Mouse (Mus musculus) hindbrain, embryonic 11.5 days (tissue): ENCODE measurements around the gene Iqcd. TPM values are rescaled to one million over a fixed set of nuclear protein-coding genes. Genes with fewer than 3 reads are reported as not detected.

Experiments
- ATAC-seq: fragments of 200-750 bp; cut with Nextera tagmentation; 2 replicates; pipeline ENCODE4 v1.8.0; 2017; ENCODE audit warnings: mild to moderate bottlenecking, moderate TSS enrichment, moderate library complexity; ENCODE audit not compliant: low FRiP score
- DNase-seq: peaks from one replicate; pipeline ENCODE4 v3.0.0-alpha.2; 2015; ENCODE audit warnings: low spot score
- H3K27ac ChIP-seq: fragments of 300-500 bp; sonication (generic); 2 replicates; pipeline ENCODE4 v1.5.1; 2014; ENCODE audit warnings: mild to moderate bottlenecking, low read depth, low read length
- H3K27me3 ChIP-seq: fragments of 300-500 bp; sonication (generic); 2 replicates; pipeline ENCODE4 v1.6.1; 2014; ENCODE audit warnings: mild to moderate bottlenecking, low read length, moderate library complexity, mixed read lengths; ENCODE audit not compliant: control insufficient read depth, insufficient read depth
- H3K36me3 ChIP-seq: fragments of 300-500 bp; sonication (generic); 2 replicates; pipeline ENCODE4 v1.6.1; 2014; ENCODE audit warnings: mild to moderate bottlenecking, low read length, moderate library complexity, mixed read lengths; ENCODE audit not compliant: control insufficient read depth, insufficient read depth
- H3K4me1 ChIP-seq: fragments of 300-500 bp; sonication (generic); replicated peaks from 2 replicates; pipeline ENCODE4 v1.6.1; 2014; ENCODE audit warnings: low read length, mixed read lengths; ENCODE audit not compliant: control insufficient read depth, insufficient read depth
- H3K4me2 ChIP-seq: fragments of 300-500 bp; sonication (generic); replicated peaks from 2 replicates; pipeline ENCODE4 v1.6.1; 2014; ENCODE audit warnings: mild to moderate bottlenecking, low read depth, low read length
- H3K4me3 ChIP-seq: fragments of 300-500 bp; sonication (generic); 2 replicates; pipeline ENCODE4 v1.5.1; 2014; ENCODE audit warnings: low read depth, low read length
- H3K9ac ChIP-seq: fragments of 300-500 bp; sonication (generic); 2 replicates; pipeline ENCODE4 v1.6.1; 2014; ENCODE audit warnings: low read depth, low read length
- H3K9me3 ChIP-seq: fragments of 300-500 bp; sonication (generic); 2 replicates; pipeline ENCODE4 v1.6.1; 2016; ENCODE audit warnings: low read length; ENCODE audit not compliant: control insufficient read depth
- WGBS: fragments of 180-500 bp; shearing (Covaris S2); extraction: QIAGEN DNeasy Blood & Tissue Kit; methylation state at CpG from one replicate; pipeline ENCODE4 v1.1.7; 2014; 5-methylcytosine and 5-hydroxymethylcytosine counted together
- polyA plus RNA-seq: library from polyadenylated mRNA; unstranded; fragments of >200 nt; fragmentation: Nextera tagmentation; extraction: Ambion mirVana; gene quantifications from 2 replicates; pipeline ENCODE4 v1.2.1, GENCODE M21; 2014

Gene Iqcd
- polyA plus RNA-seq, 1 experiment from 2014 or later = 1.1 TPM

- peaks cover 31% of the 10 kb centered on the region for H3K27me3 ChIP-seq
- H3K36me3 ChIP-seq = no peaks in the 10 kb centered on the region
- H3K4me3 ChIP-seq = no peak overlapping the region
- DNase-seq = no peak
- no peak for ATAC-seq
- H3K4me1 ChIP-seq = peaks cover 2% of the 10 kb centered on the region; the same call in 1 of the 2 replicates
- no peak overlapping the region for H3K9ac ChIP-seq
- WGBS = 21% methylated on average over 13 of the region's 13 CpGs
- no peak overlapping the region for H3K27ac ChIP-seq
- no peak overlapping the region for H3K4me2 ChIP-seq
- H3K9me3 ChIP-seq = no peaks in the 10 kb centered on the region
These were observed 61.1 kb downstream of the Iqcd start for GRCm38 (mm10) chr5:120649938-120650337.

DNA sequence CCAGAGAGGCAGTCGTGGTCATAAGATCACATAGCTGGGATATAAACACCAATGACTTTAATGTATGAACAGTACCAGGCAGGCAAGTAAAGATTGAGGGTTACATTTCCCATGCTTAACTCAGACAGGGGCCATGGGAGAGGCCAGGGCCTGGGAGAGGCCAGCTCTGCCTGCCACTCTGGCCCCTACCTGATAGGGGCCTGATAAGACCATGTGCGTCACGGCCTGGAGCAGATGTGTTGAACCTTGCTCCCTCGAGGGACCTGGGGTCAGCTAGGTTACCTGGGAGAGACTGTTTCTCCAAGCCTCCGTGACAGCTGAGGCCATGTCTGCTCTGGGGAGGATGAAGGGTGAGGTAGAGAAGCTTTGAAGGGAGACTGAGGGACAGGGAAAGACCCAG is 62.4 kb downstream of the Iqcd start:
- DNase-seq (no peak), ATAC-seq (no peak)
- Histone ChIP-seq H3K9me3 (no peaks in the 10 kb centered on the region), H3K27me3 (peaks cover 31% of the 10 kb centered on the region), H3K36me3 (no peaks in the 10 kb centered on the region), H3K4me1 (peaks cover 2% of the 10 kb centered on the region; the same call in 1 of the 2 replicates), H3K4me3 (no peak overlapping the region), H3K27ac (no peak overlapping the region), H3K4me2 (no peak overlapping the region), H3K9ac (no peak overlapping the region)
- 72% methylated on average over 5 of the region's 5 CpGs for WGBS

GRCm38 (mm10) chr5:120652915-120653701 is 64.3 kb downstream of the Iqcd start:
- H3K36me3 ChIP-seq = no peaks in the 10 kb centered on the region
- no peak overlapping the region for H3K27ac ChIP-seq
- no peak overlapping the region for H3K9ac ChIP-seq
- H3K4me3 ChIP-seq = no peak overlapping the region
- ATAC-seq (no peak), DNase-seq (no peak)
- peaks cover 27% of the 10 kb centered on the region for H3K27me3 ChIP-seq
- H3K4me2 ChIP-seq = no peak overlapping the region
- no peaks in the 10 kb centered on the region for H3K9me3 ChIP-seq
- peaks cover 2% of the 10 kb centered on the region; the same call in 1 of the 2 replicates for H3K4me1 ChIP-seq
- WGBS = 83% methylated on average over 28 of the region's 28 CpGs

DNA sequence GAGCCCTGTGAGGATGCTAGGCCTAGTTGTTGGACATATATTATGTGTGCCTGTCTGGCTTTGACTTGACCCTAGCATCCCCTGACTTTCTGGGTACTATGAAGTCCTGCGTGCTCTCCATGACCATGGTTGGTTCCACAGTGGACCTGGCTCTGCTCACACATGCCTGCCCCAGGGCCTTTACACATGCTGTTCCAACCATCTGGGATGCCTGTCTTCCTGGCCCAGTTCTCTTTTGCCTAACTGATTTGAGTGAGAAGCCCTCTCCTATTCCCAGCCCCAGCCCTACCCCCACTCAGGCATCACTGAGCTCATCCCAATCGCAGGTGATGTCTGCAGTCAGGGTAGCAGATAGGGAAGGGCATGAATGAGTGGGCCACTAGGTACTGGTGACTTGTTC is 65.1 kb downstream of the Iqcd start:
- H3K27me3 ChIP-seq = peaks cover 19% of the 10 kb centered on the region
- H3K27ac ChIP-seq = no peak overlapping the region
- no peaks in the 10 kb centered on the region for H3K9me3 ChIP-seq
- no peak for DNase-seq
- H3K4me2 ChIP-seq = no peak overlapping the region
- no peak overlapping the region for H3K9ac ChIP-seq
- H3K36me3 ChIP-seq = no peaks in the 10 kb centered on the region
- no peak for ATAC-seq
- 89% methylated on average over 2 of the region's 2 CpGs for WGBS
- H3K4me3 ChIP-seq = no peak overlapping the region
- peaks cover under 1% of the 10 kb centered on the region; the same call in 1 of the 2 replicates for H3K4me1 ChIP-seq

DNA sequence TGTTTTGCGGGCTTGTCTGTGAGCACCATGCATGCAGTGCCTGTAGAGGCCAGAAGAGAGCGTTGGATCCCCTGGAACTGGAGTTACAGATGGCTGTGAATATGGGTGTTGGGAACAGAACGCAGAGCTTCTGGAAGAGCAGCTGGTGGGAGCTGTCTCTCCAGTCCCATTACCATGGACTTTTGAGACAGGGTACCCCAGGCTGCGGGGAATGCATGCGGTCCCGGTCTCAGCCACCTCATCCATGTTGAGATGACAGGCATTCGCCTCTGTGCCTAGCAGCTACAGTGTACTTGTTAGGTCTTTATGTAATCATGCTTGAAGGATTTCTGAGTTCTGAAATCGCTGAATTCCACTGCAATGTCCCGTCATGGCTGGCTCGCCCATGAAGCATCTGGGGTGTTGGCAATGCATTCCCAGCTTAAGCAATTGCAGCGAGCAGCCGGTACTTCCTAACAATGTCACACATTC is 67.5 kb downstream of the Iqcd start:
- Histone ChIP-seq H3K9ac (no peak overlapping the region), H3K36me3 (no peaks in the 10 kb centered on the region), H3K27me3 (no peaks in the 10 kb centered on the region; the same call in 1 of the 2 replicates), H3K4me3 (no peak overlapping the region), H3K9me3 (no peaks in the 10 kb centered on the region), H3K27ac (no peak overlapping the region), H3K4me1 (no peaks in the 10 kb centered on the region), H3K4me2 (no peak overlapping the region)
- whole genome bisulfite sequencing = 89% methylated on average over 12 of the region's 12 CpGs
- DNase-seq (no peak), ATAC-seq (no peak)

Other genes starting within 250 kb of the Iqcd start
- 36.1 and 41.6 TPM in 2 replicates for gene Lhx5, start 157.3 kb upstream of the Iqcd start, polyA plus RNA-seq
- gene Sdsl, start 116.2 kb upstream of the Iqcd start, polyA plus RNA-seq = 5.8 and 6.7 TPM in 2 replicates
- not detected in 2 replicates for gene Sds, start 112.5 kb upstream of the Iqcd start, polyA plus RNA-seq
- gene Plbd2, start 85.4 kb upstream of the Iqcd start, polyA plus RNA-seq = 20.5 and 22.1 TPM in 2 replicates
- gene Slc8b1, start 77.8 kb upstream of the Iqcd start, polyA plus RNA-seq = 1.5 and 2.1 TPM in 2 replicates
- gene Tpcn1, start 343 bp upstream of the Iqcd start, polyA plus RNA-seq = 12.5 and 15.6 TPM in 2 replicates
- 9.3 and 10.5 TPM in 2 replicates for gene Rita1, start 23.6 kb downstream of the Iqcd start, polyA plus RNA-seq
- 25.9 and 32.4 TPM in 2 replicates for gene Ddx54, start 23.7 kb downstream of the Iqcd start, polyA plus RNA-seq
- 0.54 and 0.82 TPM in 2 replicates for gene Cfap73, start 45.2 kb downstream of the Iqcd start, polyA plus RNA-seq
- not detected in 2 replicates for gene Rasal1, start 59.8 kb downstream of the Iqcd start, polyA plus RNA-seq
- gene Dtx1, start 122.9 kb downstream of the Iqcd start, polyA plus RNA-seq = 4.6 and 5.0 TPM in 2 replicates
- 0.13 TPM in 1 of 2 replicates, not detected in the other for gene Oas2, start 160.8 kb downstream of the Iqcd start, polyA plus RNA-seq
- gene Oas3, start 188.6 kb downstream of the Iqcd start, polyA plus RNA-seq = 0.15 and 0.21 TPM in 2 replicates
- 0.13 and 0.29 TPM in 2 replicates for gene Oas1e, start 206.5 kb downstream of the Iqcd start, polyA plus RNA-seq
- 0.26 and 0.45 TPM in 2 replicates for gene Oas1c, start 223.5 kb downstream of the Iqcd start, polyA plus RNA-seq